ENCODE assay signal across 9 mouse cellular contexts in genomic region chr2:181060127-181060526, GRCm38 (mm10). TPM values are rescaled to one million over a fixed set of nuclear protein-coding genes. Genes with fewer than 3 reads are reported as not detected.
DNase-seq lines count a peak whose midpoint lies in the region; ATAC-seq lines count a peak whose summit lies in the region.
"Had no signal": no experiment of that assay in that cellular context is flagged by ENCODE, and none has a peak within 500 bp of the region (broad histone marks: within the 10 kb centered on the region; RNA-seq: fewer than 3 reads in every experiment).

No protein-coding gene starts in this region.

- no peak overlapping the region for H3K9ac ChIP-seq in forebrain, embryonic 15.5 days (replicated peaks)
- no peak overlapping the region for H3K9ac ChIP-seq in hindbrain, embryonic 14.5 days

- peaks cover 10% of the 10 kb centered on the region; the same call in 1 of the 2 replicates for H3K4me1 ChIP-seq in forebrain, embryonic 15.5 days
- peaks cover 11% of the 10 kb centered on the region for H3K4me1 ChIP-seq in hindbrain, embryonic 14.5 days (replicated peaks; ENCODE audit: control insufficient read depth, insufficient read depth, low read length)

- no peaks in the 10 kb centered on the region for H3K36me3 ChIP-seq in forebrain, embryonic 15.5 days
- H3K36me3 ChIP-seq in hindbrain, embryonic 14.5 days (replicated peaks; ENCODE audit: control insufficient read depth, insufficient read depth), result no peaks in the 10 kb centered on the region

- no peak overlapping the region for H3K27ac ChIP-seq in forebrain, embryonic 15.5 days (replicated peaks)
- no peak overlapping the region for H3K27ac ChIP-seq in hindbrain, embryonic 14.5 days

- 11% methylated on average over 5 of the region's 5 CpGs for WGBS in forebrain, embryonic 15.5 days
- whole genome bisulfite sequencing in hindbrain, embryonic 14.5 days, result 19% methylated on average over 5 of the region's 5 CpGs

- no peaks in the 10 kb centered on the region for H3K27me3 ChIP-seq in forebrain, embryonic 15.5 days
- no peaks in the 10 kb centered on the region for H3K27me3 ChIP-seq in hindbrain, embryonic 14.5 days (ENCODE audit: control insufficient read depth, insufficient read depth, low read length)

- DNase-seq in T-cell, adult 2 months (ENCODE audit: low spot score), result peak; percentile 39
- peak; percentile 72 for DNase-seq in cerebellum, adult 11-12 months
- peak; percentile 92 for DNase-seq in hindbrain, embryonic 14.5 days (ENCODE audit: low spot score)
- DNase-seq in layer of hippocampus, postnatal 25 days (ENCODE audit: extremely low spot score in 1 of 2, low spot score in 1 of 2), result peak; percentile 84 to 96
- DNase-seq in right cerebral cortex, postnatal 36 days (ENCODE audit: low spot score in 2 of 2), result peak; percentile 68 to 77

- no peak overlapping the region for H3K4me3 ChIP-seq in forebrain, embryonic 15.5 days
- H3K4me3 ChIP-seq in hindbrain, embryonic 14.5 days (replicated peaks; ENCODE audit: low read length), result no peak overlapping the region
- H3K4me3 ChIP-seq: megakaryocyte, embryonic 14.5 days had no signal

- H3K4me2 ChIP-seq in forebrain, embryonic 15.5 days (replicated peaks), result no peak overlapping the region
- H3K4me2 ChIP-seq in hindbrain, embryonic 14.5 days (replicated peaks), result no peak overlapping the region

- peak; percentile 73 for ATAC-seq in forebrain, embryonic 15.5 days (replicated peaks)
- ATAC-seq in hindbrain, embryonic 14.5 days (ENCODE audit: low FRiP score), result peak; percentile 86
- peak; percentile 89 for ATAC-seq in megakaryocyte-erythroid progenitor cell, adult 5-6 weeks (replicated peaks; ENCODE audit: low FRiP score, low TSS enrichment, poor library complexity, severe bottlenecking)
- no peak for ATAC-seq in monocyte, adult 5-6 weeks (replicated peaks; ENCODE audit: insufficient number of reproducible peaks, low FRiP score, low TSS enrichment, poor library complexity, severe bottlenecking)

- no peaks in the 10 kb centered on the region for H3K9me3 ChIP-seq in forebrain, embryonic 15.5 days
- H3K9me3 ChIP-seq in hindbrain, embryonic 14.5 days (ENCODE audit: control insufficient read depth, low read length), result no peaks in the 10 kb centered on the region
- H3K9me3 ChIP-seq: megakaryocyte, embryonic 14.5 days had no signal

RNA-seq across cellular contexts. Expression of gene Chrna4, which starts 16.8 kb away (rescaled TPM):
- polyA plus RNA-seq in forebrain, embryonic 15.5 days (2015; fragmentation: Nextera tagmentation; extraction: Ambion mirVana), result 8.9 and 10.0 TPM in 2 replicates
- 50.6 and 59.1 TPM in 2 replicates for polyA plus RNA-seq in hindbrain, embryonic 14.5 days (2014; fragmentation: Nextera tagmentation; extraction: Ambion mirVana)
- total RNA-seq in layer of hippocampus, postnatal 25 days (2021), result 10 to 100 TPM; 15.8 to 17.8 TPM
- not detected in 2 replicates for total RNA-seq in megakaryocyte-erythroid progenitor cell, adult 5-6 weeks (2014; fragmentation: Nextera tagmentation)
- total RNA-seq in megakaryocyte-erythroid progenitor cell, adult 5-6 weeks (2017), result not detected in 2 replicates
- total RNA-seq in monocyte, adult 5-6 weeks (2017), result not detected in 3 replicates

Comparison
In these comparisons a context has a peak if more than half of its experiments do, and no peak if none do; other contexts are left out.
1. DNase-seq: peak in every context shown above with its lines; median percentile 92 in hindbrain, embryonic 14.5 days; 90 in layer of hippocampus, postnatal 25 days; 72 in right cerebral cortex, postnatal 36 days; 72 in cerebellum, adult 11-12 months; 39 in T-cell, adult 2 months.
2. RNA of gene Chrna4, which starts 16.8 kb away (total RNA-seq): 15.8 to 17.8 TPM in layer of hippocampus, postnatal 25 days; not detected in megakaryocyte-erythroid progenitor cell, adult 5-6 weeks and not detected in monocyte, adult 5-6 weeks; every median in the first group is over 10 times any median in the second.